Mouse (Mus musculus) monocyte, adult 2 months (primary cell): ENCODE results near the gene Rgs13.

ENCODE experiments used
- DNase-seq, 2 experiments: peaks; one replicate each; pipeline ENCODE4 v3.0.0; 2022; ENCODE audit warnings: low spot score in 2 of 2, low read depth in 1 of 2

Gene Rgs13

GRCm38 (mm10) chr1:144177166-144177565 lies at the start of gene Rgs13:
TSS of gene Rgs13 (minus strand) at chr1:144177372.
- no peak for DNase-seq

DNA sequence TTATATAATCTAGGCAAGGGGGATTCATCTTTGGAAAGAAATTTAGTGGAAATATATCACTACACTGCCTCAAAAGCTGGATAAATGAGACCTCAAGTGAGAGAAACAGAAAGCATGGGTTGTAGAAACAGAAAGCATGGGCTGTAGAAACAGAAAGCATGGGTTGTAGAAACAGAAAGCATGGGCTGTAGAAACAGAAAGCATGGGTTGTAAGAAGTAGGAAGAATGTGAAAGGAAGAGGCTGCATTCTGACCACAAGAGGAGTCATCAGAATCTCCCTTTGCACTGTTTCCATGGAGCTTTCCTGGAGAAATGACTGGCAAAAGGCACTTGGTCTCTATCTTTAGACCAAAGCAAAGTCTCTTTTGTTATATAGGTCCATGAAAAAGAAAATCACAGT lies 38.1 kb upstream of the Rgs13 start:
- no peak for DNase-seq

DNA sequence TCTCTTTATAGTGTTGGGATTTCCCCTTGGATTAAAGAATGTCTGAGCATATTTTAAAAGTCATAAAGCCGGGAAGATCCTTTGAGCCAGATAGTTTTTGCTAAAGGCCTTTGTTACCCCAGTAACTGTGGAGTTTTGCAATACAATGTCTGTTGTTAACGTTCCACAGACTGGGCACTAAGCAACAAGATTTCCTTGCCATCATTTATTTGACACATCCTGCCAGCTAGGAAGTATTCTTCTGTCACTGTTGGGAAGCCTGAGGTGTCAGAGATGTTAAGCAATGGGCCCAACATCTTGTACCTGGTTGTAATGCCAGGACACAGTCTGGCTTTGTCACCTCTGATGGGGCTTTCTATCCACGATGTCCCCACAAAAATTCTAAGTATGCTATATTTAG lies 33.7 kb upstream of the Rgs13 start:
- DNase-seq, result no peak

DNA sequence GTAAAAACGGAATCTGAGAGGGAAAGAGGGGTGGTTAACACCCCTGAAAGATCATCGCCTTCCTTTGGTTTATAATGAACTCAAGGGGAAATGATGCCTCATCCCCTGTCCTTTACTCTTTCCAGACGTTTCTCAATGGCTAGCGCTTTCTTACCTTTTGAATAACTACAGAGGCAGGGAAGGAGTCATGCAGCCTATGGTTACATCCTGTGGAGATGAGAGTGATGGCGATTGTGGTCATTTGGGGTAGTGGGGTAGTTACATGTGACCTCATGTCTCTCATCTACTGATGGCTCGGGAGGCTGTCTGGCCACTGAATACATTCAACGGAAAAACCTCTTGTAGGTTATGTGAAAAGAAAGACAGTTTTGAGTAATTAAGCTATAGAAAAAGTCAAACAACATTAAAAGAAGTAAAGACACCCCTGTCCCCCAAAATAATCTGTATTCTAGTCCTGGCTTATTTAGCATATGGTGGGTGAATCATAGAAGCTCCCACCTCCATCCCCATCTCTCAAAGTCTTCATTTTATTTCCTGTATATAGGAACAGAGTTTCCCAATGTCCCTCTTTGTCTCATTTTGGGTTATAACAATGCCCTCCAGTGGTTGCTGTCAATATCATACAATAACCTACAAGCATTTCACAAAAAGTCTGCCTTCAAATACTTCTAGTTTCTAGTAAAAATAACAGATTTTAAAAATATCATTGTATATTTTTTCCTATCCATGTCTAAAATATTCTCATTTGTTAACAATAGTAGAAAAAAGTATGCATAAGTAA lies 29.3 kb upstream of the Rgs13 start:
- DNase-seq, result no peak

- no peak for DNase-seq
Observed at GRCm38 (mm10) chr1:144204766-144205165, 27.6 kb upstream of the Rgs13 start.

DNA sequence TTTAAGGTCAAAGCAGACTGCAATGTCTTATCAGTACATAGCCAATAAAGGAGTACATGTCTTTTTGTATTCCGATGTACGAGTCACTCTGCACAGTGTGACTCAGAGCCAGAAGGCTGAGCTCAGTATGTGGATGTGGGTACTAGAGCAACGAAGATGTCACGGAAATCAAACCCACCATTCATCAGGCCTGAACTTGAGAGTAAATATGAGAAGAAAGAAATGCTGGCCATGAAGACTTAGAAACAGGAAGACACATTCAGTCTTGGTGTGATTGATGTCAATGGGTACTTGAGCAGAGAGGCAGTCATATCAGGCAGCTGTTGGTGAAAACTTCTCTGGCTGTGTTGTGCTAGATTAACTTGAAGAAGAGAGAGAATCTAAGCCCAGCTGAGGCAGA lies 25.8 kb upstream of the Rgs13 start:
- no peak for DNase-seq

DNA sequence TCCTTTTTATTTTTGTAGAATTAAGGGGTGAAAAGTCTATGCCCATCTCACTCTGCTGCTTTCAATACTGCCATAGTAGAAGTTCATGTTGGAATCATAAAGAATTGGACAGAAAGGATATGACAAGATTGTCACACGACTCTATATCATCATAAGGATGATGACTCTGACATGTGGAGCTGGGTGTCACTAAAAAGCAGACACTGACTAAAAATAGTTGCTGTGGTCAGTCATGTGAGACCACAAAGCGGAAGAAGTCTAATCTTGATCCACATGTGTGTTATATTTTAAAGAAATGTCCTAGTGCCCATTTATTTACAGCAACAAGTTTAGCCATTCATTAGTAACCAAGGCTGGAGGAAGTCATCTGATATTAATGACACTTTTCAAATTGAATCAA lies 23.3 kb upstream of the Rgs13 start:
- DNase-seq, result peak; percentile 24 to 57

- DNase-seq, result no peak
Observed at GRCm38 (mm10) chr1:144199538-144199937, 22.4 kb upstream of the Rgs13 start.

DNA sequence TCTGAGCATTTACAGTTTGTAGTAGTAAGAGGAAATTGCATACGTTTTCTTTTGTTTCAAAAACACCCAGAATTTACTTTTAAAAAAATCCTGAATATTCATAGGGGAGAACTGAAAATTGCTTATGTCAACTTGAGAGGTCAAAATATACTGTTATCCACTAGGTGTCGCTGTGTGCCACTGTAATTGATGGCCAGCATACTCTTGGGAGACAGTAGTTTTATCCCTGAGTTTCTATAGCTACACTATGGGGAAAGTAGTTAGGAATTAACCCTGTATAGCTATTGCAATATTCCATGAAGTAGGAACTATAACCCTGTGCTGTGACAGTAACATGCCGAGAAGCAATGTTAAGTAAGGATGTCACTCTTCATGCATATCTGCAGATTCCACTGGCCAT lies 20.5 kb upstream of the Rgs13 start:
- DNase-seq, result peak in 1 of 2 experiments; percentile 14

DNA sequence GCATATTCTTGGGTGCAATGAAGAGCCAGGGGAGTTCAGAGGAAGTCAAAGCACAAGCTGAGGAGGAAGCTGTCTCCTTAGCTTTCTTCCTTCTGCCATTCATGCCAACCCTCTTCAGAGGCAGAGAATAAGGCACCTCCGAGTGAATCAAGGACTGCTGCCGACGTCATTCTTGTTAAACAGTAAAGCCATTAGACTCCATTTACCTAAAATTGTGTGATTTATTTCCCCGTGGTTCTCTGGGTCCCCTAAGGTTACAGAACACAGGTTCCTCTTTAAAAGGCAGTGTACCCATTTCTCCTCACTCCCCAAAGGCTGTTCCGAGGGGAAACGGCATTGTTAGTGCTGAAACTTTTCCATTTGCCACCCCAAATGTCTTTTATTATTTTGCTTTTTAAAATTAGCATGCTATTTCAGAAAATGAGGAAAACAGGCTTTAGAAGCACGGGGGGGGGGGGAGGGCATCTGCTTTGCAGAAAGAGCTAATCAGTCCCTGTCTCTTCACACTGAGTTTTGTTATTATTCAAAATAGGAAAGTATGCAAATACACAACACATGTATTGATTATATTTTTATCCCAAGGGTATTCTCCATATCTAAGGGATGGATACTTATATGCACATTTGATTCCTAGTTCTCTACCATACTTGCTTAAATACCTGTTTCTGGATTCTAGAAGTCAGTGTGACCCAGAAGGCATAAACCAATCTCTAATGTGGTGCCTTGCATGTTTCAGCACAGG lies 9.7 kb upstream of the Rgs13 start:
- no peak for DNase-seq

- no peak for DNase-seq
Observed at GRCm38 (mm10) chr1:144184955-144185715, 8.0 kb upstream of the Rgs13 start.

DNA sequence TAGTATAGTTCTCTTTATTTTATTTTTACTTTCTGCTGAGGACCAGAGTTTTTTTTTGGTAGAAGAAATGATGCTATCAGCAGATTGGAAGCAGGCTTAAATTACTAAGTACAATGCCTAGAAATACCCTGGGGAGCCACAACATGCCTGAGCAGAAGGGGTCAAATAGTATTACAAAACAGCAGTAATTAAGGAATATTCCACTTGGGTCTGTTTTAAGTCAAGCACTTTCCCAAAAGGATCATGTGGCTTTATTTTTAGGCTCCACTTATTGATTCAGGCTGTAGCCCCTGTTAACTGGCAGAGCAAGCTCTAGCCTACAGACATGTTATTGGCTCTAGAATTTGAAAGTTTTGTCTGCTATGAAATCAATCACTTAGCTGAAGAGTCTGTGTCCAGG lies 6.5 kb upstream of the Rgs13 start:
- DNase-seq, result no peak

- no peak for DNase-seq
Observed at GRCm38 (mm10) chr1:144179559-144179958, 2.4 kb upstream of the Rgs13 start.

- DNase-seq, result no peak
Observed at GRCm38 (mm10) chr1:144178281-144178957, 1.2 kb upstream of the Rgs13 start.

DNA sequence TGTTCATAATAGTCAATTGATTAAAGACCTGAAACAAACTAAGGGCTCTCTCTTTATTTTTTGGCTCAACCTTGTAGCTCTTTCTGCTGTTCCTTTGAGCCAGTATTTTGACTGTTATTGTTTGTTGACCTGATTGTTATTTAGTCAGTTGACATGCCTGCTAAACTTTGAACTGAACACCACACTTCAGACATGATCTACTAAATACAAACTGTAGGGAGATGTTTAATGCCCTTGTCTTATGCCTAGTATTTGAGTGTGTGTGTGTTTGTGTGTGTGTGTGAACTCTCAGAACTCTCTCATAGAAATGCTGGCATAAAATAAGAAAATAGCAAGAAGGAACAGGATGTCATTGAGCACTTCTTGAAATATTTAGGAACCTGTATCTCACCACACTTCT lies 448 bp upstream of the Rgs13 start:
- no peak for DNase-seq

- no peak for DNase-seq
Observed at GRCm38 (mm10) chr1:144174760-144175159, 2.4 kb downstream of the Rgs13 start.

DNA sequence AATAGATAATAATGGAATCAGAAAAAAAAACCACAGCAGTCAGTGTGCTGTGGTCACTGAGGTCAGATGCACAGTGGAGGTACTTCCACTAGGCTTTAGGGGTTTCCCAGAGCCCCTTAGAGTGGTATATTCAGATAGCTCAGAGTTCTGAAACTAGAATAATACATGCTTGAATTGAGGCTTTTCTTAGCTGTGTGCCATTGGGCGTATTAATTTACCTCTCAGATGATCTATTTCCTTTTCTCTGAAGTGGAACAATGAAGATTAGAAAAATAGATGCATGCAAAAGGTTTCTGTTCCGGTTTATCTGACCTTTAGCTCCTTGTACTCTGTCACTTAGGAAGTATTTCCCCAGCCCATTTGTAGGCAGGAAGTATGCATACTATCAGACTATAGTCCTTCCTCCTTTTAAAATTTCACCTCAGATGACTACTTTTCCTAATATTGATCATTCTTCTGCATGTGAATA lies 3.6 kb downstream of the Rgs13 start:
- no peak for DNase-seq

DNA sequence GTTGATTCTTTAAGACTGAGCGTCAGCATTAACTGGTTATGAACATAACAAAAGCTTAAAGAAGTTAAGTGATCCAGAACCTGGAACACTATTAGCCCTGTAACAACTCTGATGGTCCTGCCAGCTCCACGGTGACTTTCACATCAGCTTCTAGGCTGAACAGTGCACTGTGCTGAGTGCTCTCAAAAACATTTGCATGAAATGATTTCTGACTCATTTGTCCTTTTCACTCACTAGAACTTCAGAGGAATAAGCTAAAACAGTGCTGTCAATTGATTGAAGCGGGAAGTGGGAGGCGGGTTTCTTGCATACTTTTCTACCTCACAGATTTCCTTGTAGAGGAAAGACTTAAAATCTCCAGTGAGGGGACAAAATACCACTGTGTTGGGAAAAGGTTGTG lies 8.3 kb downstream of the Rgs13 start:
- DNase-seq, result no peak

DNA sequence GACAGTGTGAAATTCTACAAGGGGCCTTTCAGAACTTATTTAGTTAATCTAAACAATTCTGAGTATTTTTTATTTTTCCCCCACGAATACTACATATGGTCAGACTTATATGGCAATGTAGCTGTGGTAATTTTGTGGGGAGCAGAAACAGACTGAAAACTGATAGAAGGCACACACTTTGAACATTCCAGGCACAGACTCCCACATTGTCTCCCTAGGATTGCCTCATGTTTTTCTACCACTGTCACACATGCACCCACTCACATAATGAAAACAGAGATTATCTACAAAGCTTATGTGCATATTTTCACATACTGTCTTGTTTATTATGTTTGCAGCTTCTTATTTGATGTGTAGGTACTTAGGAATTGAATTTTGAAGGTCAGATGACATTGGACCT lies 9.4 kb downstream of the Rgs13 start:
- DNase-seq, result no peak

- DNase-seq, result no peak
Observed at GRCm38 (mm10) chr1:144166897-144167296, 10.3 kb downstream of the Rgs13 start.

DNA sequence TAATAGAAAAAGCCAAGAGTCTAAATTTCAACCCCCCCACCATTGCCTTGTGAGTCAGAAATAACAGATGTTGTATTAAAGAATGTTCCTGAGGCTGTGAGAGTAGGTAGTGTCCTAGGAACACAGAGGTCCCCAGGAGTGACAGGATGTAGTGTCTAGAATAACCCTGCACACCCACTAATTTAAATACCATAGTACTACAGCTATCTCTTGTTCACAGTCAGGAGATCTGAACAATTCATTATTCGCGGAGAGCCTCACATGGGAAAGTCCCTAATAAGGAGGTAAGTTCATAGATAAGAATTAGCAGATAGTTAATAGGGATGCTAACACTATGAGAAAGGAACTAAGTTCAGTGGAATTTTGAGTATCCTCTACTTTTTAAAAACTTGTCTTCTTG lies 10.9 kb downstream of the Rgs13 start:
- DNase-seq, result no peak
